In the genomic region with DNA sequence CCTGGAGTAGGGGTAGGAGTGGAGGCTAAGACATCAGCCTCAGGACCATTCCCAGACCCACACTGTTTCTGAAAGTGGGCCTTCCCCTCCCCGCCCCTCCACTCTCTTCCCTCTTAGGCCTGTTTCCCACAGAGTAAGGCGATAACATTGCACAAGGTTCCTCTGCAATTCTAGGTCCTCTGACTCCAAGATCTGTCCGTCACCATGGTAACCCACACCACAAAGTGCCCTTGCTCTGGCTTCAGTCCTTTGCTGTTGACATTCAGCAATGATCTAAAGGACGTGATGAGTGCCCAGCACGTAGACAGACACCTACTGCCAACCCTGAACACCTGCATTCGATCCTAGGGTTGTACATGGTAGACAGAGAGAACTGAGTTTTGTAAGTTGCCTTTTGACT, we compare ENCODE assay signal across 18 mouse cellular contexts. TPM values are rescaled to one million over a fixed set of nuclear protein-coding genes. Genes with fewer than 3 reads are reported as not detected.
DNase-seq lines count a peak whose midpoint lies in the region; ATAC-seq lines count a peak whose summit lies in the region.
"Had no signal": no experiment of that assay in that cellular context is flagged by ENCODE, and none has a peak within 500 bp of the region (broad histone marks: within the 10 kb centered on the region; RNA-seq: fewer than 3 reads in every experiment).

No protein-coding gene starts in this region.

- DNase-seq in lung, adult 18-20 months, result peak; percentile 35 to 55
- no peak for DNase-seq in lung, postnatal 14 days
- DNase-seq in ovary, adult 18-20 months (ENCODE audit: low spot score), result peak; percentile 70
- no peak for DNase-seq in ovary, postnatal 14 days (ENCODE audit: low spot score)
- DNase-seq in c-Kit-positive CD71-positive TER-119-positive erythroid progenitor cells, embryonic 14.5 days (ENCODE audit: low spot score), result no peak
- DNase-seq in thymus, postnatal 14 days, result no peak
- DNase-seq: cerebellum, adult 18-20 months; cerebellum, postnatal 14 days; embryo, embryonic 11 days; heart, postnatal 36 days; kidney, adult 9 months; kidney, postnatal 14 days; liver, postnatal 0 days; right cerebral cortex, postnatal 14 days had no signal

- ATAC-seq in common myeloid progenitor, adult 5-6 weeks (replicated peaks; ENCODE audit: low read depth, poor library complexity, severe bottlenecking), result peak; percentile 69
- ATAC-seq: forebrain, embryonic 13.5 days; intestine, embryonic 15.5 days; liver, postnatal 0 days; midbrain, embryonic 16.5 days had no signal

RNA-seq across cellular contexts. Expression of a gene that starts 4.1 kb away (rescaled TPM):
- total RNA-seq in common myeloid progenitor, adult 5-6 weeks (2017), result 0.50 TPM in 1 of 2 replicates, not detected in the other

RNA-seq across cellular contexts. Expression of a gene that starts 15.1 kb away (rescaled TPM):
- 52.9 and 63.8 TPM in 2 replicates for total RNA-seq in common myeloid progenitor, adult 5-6 weeks (2017)

RNA-seq across cellular contexts. Expression of a gene that starts 20.6 kb away (rescaled TPM):
- 2.6 and 4.1 TPM in 2 replicates for total RNA-seq in common myeloid progenitor, adult 5-6 weeks (2017)

RNA-seq across cellular contexts. Expression of a gene that starts 43.2 kb away (rescaled TPM):
- 9.9 and 12.0 TPM in 2 replicates for total RNA-seq in common myeloid progenitor, adult 5-6 weeks (2017)

Comparison
In these comparisons a context has a peak if more than half of its experiments do, and no peak if none do; other contexts are left out.
1. DNase-seq: peak in lung, adult 18-20 months (2 of 2) and ovary, adult 18-20 months (single experiment); none in lung, postnatal 14 days (single experiment), ovary, postnatal 14 days (single experiment), c-Kit-positive CD71-positive TER-119-positive erythroid progenitor cells, embryonic 14.5 days (single experiment) and thymus, postnatal 14 days (single experiment).